ENCODE assay signal across 8 mouse cellular contexts in the genomic region with DNA sequence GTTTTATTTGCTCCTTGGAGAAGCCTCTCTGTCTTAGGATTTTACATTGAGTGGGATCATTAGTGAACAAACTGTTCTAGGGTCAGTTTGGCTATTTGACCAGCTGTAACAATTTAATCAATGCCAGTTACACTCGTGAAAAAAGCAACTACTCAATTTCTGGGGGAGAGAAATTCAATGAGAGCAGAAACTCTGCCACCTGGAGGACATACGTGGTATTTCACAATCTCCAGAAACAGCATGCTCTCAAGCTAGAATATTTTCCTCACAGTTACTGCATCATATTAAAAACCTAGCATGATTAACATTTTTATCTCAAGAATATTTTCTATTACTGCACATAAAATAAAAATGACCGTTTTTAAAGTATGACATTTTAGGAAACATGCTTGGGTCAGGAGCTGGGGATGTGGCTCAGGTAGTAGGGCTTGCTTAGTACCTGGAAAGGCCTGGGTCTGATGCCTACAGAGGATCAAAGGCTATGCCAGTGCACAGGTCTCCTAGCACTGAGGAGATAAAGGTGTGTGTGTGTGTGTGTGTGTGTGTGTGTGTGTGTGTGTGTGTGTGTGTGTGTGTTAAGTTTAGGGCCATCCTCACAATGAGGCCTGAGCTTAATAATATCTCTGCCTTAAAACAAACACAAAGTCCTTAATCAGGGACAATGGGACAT. TPM values are rescaled to one million over a fixed set of nuclear protein-coding genes. Genes with fewer than 3 reads are reported as not detected.
DNase-seq lines count a peak whose midpoint lies in the region; ATAC-seq lines count a peak whose summit lies in the region.

No protein-coding gene starts in this region.

- no peaks in the 10 kb centered on the region for H3K9me3 ChIP-seq in heart, embryonic 12.5 days (replicated peaks)

- DNase-seq in heart, adult 8-10 months (ENCODE audit: low spot score): peak; percentile 32
- DNase-seq in right cerebral cortex, adult 18-20 months: peak; percentile 30
- DNase-seq in right cerebral cortex, postnatal 25 days: no peak
- DNase-seq in cerebellum, postnatal 10 days: peak; percentile 69 to 82
- peak; percentile 50 to 55 for DNase-seq in kidney, postnatal 4 days
- DNase-seq in right cerebral cortex, postnatal 14 days: peak; percentile 50
- no peak for DNase-seq in urinary bladder, adult 2 months (ENCODE audit: low spot score)

- ATAC-seq in heart, embryonic 12.5 days (ENCODE audit: insufficient number of reproducible peaks, low FRiP score): no peak

- H3K4me1 ChIP-seq in heart, embryonic 12.5 days (replicated peaks): no peaks in the 10 kb centered on the region

- no peaks in the 10 kb centered on the region for H3K27me3 ChIP-seq in heart, embryonic 12.5 days (replicated peaks)

- WGBS in heart, embryonic 12.5 days: 4% methylated on average over 3 of the region's 3 CpGs

- no peak overlapping the region for H3K27ac ChIP-seq in heart, embryonic 12.5 days (ENCODE audit: poor library complexity, severe bottlenecking)

- peaks cover 17% of the 10 kb centered on the region for H3K36me3 ChIP-seq in heart, embryonic 12.5 days

- no peak overlapping the region for H3K4me3 ChIP-seq in heart, embryonic 12.5 days

- H3K4me2 ChIP-seq in heart, embryonic 12.5 days: no peak overlapping the region

- no peak overlapping the region for H3K9ac ChIP-seq in heart, embryonic 12.5 days

RNA-seq across cellular contexts. Expression of gene Tgfb2, which starts 7.1 kb away (rescaled TPM):
- 1 to 10 TPM; 4.7 to 7.1 (median 5.6) TPM for total RNA-seq in heart, adult 8-10 months (2022)
- 69.0 and 74.2 TPM in 2 replicates for polyA plus RNA-seq in heart, embryonic 12.5 days (2016; fragmentation: Nextera tagmentation; extraction: Ambion mirVana)
- 6.1 and 10.6 TPM in 2 replicates for polyA plus RNA-seq in urinary bladder, adult 2 months (2012; rRNA removed)

RNA-seq across cellular contexts. Expression of gene Rrp15, which starts 36.2 kb away (rescaled TPM):
- 1 to 10 TPM; 6.9 to 8.0 (median 7.8) TPM for total RNA-seq in heart, adult 8-10 months (2022)
- 41.1 and 44.4 TPM in 2 replicates for polyA plus RNA-seq in heart, embryonic 12.5 days (2016; fragmentation: Nextera tagmentation; extraction: Ambion mirVana)
- 17.1 and 17.9 TPM in 2 replicates for polyA plus RNA-seq in urinary bladder, adult 2 months (2012; rRNA removed)

Comparison
In these comparisons a context has a peak if more than half of its experiments do, and no peak if none do; other contexts are left out.
1. DNase-seq: peak in heart, adult 8-10 months (single experiment), right cerebral cortex, adult 18-20 months (single experiment), cerebellum, postnatal 10 days (2 of 2), kidney, postnatal 4 days (2 of 2) and right cerebral cortex, postnatal 14 days (single experiment); none in right cerebral cortex, postnatal 25 days (single experiment) and urinary bladder, adult 2 months (single experiment).